Mouse (Mus musculus) liver, embryonic 11.5 days (tissue): Measurements from ENCODE around the gene Orc5. TPM values are rescaled to one million over a fixed set of nuclear protein-coding genes. Genes with fewer than 3 reads are reported as not detected.

Source experiments
- ATAC-seq: fragments of 200-750 bp; cut with Nextera tagmentation; replicated peaks from 2 replicates; pipeline ENCODE4 v1.8.0; 2017; ENCODE audit warnings: moderate number of reproducible peaks, mild to moderate bottlenecking, moderate TSS enrichment, moderate library complexity; ENCODE audit not compliant: low FRiP score
- DNase-seq: peaks from one replicate; pipeline ENCODE4 v3.0.0-alpha.2; 2017; ENCODE audit warnings: low spot score
- H3K27ac ChIP-seq: fragments of 300-500 bp; sonication (generic); 2 replicates; pipeline ENCODE4 v1.5.1; 2014; ENCODE audit warnings: mild to moderate bottlenecking, low read depth, low read length, control low read depth
- H3K27me3 ChIP-seq: fragments of 300-500 bp; sonication (generic); replicated peaks from 2 replicates; pipeline ENCODE4 v1.6.1; 2014; ENCODE audit warnings: low read length, mixed read lengths; ENCODE audit not compliant: control insufficient read depth, insufficient read depth
- H3K36me3 ChIP-seq: fragments of 300-500 bp; sonication (generic); 2 replicates; pipeline ENCODE4 v1.6.1; 2014; ENCODE audit warnings: mild to moderate bottlenecking, low read length, moderate library complexity, mixed read lengths; ENCODE audit not compliant: control insufficient read depth, insufficient read depth
- H3K4me1 ChIP-seq: fragments of 300-500 bp; sonication (generic); replicated peaks from 2 replicates; pipeline ENCODE4 v1.6.1; 2014; ENCODE audit warnings: low read length, mixed read lengths; ENCODE audit not compliant: control insufficient read depth, insufficient read depth
- H3K4me2 ChIP-seq: fragments of 300-500 bp; sonication (generic); 2 replicates; pipeline ENCODE4 v1.6.1; 2014; ENCODE audit warnings: mild to moderate bottlenecking, control low read depth, moderate library complexity
- H3K4me3 ChIP-seq: fragments of 300-500 bp; sonication (generic); 2 replicates; pipeline ENCODE4 v1.5.1; 2014; ENCODE audit warnings: low read depth, low read length, control low read depth
- H3K9ac ChIP-seq: fragments of 300-500 bp; sonication (generic); 2 replicates; pipeline ENCODE4 v1.6.1; 2014; ENCODE audit warnings: low read depth, low read length, control low read depth
- H3K9me3 ChIP-seq: fragments of 300-500 bp; sonication (generic); 2 replicates; pipeline ENCODE4 v1.6.1; 2016; ENCODE audit warnings: low read length, inconsistent platforms, mixed read lengths; ENCODE audit not compliant: control insufficient read depth
- WGBS: fragments of 180-500 bp; shearing (Covaris S2); extraction: QIAGEN DNeasy Blood & Tissue Kit; methylation state at CpG from one replicate; pipeline ENCODE4 v1.1.7; 2014; 5-methylcytosine and 5-hydroxymethylcytosine counted together
- polyA plus RNA-seq: library from polyadenylated mRNA; unstranded; fragments of >200 nt; fragmentation: Nextera tagmentation; extraction: Ambion mirVana; gene quantifications from 2 replicates; pipeline ENCODE4 v1.2.1, GENCODE M21; 2014

Orc5 gene
- polyA plus RNA-seq, 1 experiment from 2014 or later = 89.0 TPM

GRCm38 (mm10) chr5:22548556-22549161 lies 1.6 kb downstream of the Orc5 start:
- peak overlapping the region; percentile 4; the same call in 1 of the 2 replicates for H3K9ac ChIP-seq
- H3K27me3 ChIP-seq = no peaks in the 10 kb centered on the region
- no peak for ATAC-seq
- H3K27ac ChIP-seq = peak overlapping the region; percentile 19; the same call in 1 of the 2 replicates
- WGBS = 70% methylated on average over 6 of the region's 6 CpGs
- H3K36me3 ChIP-seq = peaks cover 10% of the 10 kb centered on the region; the same call in 1 of the 2 replicates
- peak overlapping the region; percentile 69 for H3K4me3 ChIP-seq
- no peaks in the 10 kb centered on the region for H3K9me3 ChIP-seq
- DNase-seq = no peak
- H3K4me1 ChIP-seq = peaks cover 20% of the 10 kb centered on the region
- H3K4me2 ChIP-seq = peak overlapping the region; percentile 85

GRCm38 (mm10) chr5:22546536-22546935 lies 3.7 kb downstream of the Orc5 start:
- Histone ChIP-seq H3K9me3 (no peaks in the 10 kb centered on the region), H3K4me2 (peak overlapping the region; percentile 6), H3K4me1 (peaks cover 20% of the 10 kb centered on the region), H3K27me3 (no peaks in the 10 kb centered on the region), H3K27ac (peak overlapping the region; percentile 84), H3K9ac (peak overlapping the region; percentile 34; the same call in 1 of the 2 replicates), H3K4me3 (no peak overlapping the region), H3K36me3 (peaks cover 16% of the 10 kb centered on the region; the same call in 1 of the 2 replicates)
- DNase-seq (no peak), ATAC-seq (no peak)
- 90% methylated on average over 5 of the region's 5 CpGs for WGBS

GRCm38 (mm10) chr5:22545305-22545704 lies 4.9 kb downstream of the Orc5 start:
- no peak for DNase-seq
- Histone ChIP-seq H3K27ac (peak overlapping the region; percentile 84), H3K9me3 (no peaks in the 10 kb centered on the region), H3K4me3 (no peak overlapping the region), H3K4me2 (peak overlapping the region; percentile 42), H3K27me3 (no peaks in the 10 kb centered on the region), H3K4me1 (peaks cover 20% of the 10 kb centered on the region), H3K9ac (peak overlapping the region; percentile 5; the same call in 1 of the 2 replicates), H3K36me3 (peaks cover 25% of the 10 kb centered on the region)
- peak; percentile 78 for ATAC-seq

GRCm38 (mm10) chr5:22542676-22543075 lies 7.6 kb downstream of the Orc5 start:
- Histone ChIP-seq H3K4me2 (no peak overlapping the region), H3K4me3 (no peak overlapping the region), H3K4me1 (peaks cover 16% of the 10 kb centered on the region), H3K27me3 (no peaks in the 10 kb centered on the region), H3K36me3 (peaks cover 37% of the 10 kb centered on the region), H3K9me3 (no peaks in the 10 kb centered on the region), H3K9ac (no peak overlapping the region), H3K27ac (no peak overlapping the region)
- 88% methylated on average over 2 of the region's 2 CpGs for WGBS
- ATAC-seq (no peak), DNase-seq (no peak)

GRCm38 (mm10) chr5:22538996-22539600 lies 11.1 kb downstream of the Orc5 start:
- ATAC-seq (no peak), DNase-seq (no peak)
- Histone ChIP-seq H3K36me3 (peaks cover 27% of the 10 kb centered on the region), H3K4me2 (no peak overlapping the region), H3K4me3 (no peak overlapping the region), H3K27me3 (no peaks in the 10 kb centered on the region), H3K9ac (no peak overlapping the region), H3K9me3 (no peaks in the 10 kb centered on the region), H3K4me1 (no peaks in the 10 kb centered on the region; the same call in 1 of the 2 replicates), H3K27ac (no peak overlapping the region)
- 94% methylated on average over 7 of the region's 7 CpGs for WGBS

- 93% methylated on average over 1 of the region's 1 CpGs for WGBS
- Histone ChIP-seq H3K4me2 (no peak overlapping the region), H3K9ac (no peak overlapping the region), H3K4me3 (no peak overlapping the region), H3K9me3 (no peaks in the 10 kb centered on the region), H3K36me3 (peaks cover 23% of the 10 kb centered on the region), H3K4me1 (no peaks in the 10 kb centered on the region; the same call in 1 of the 2 replicates), H3K27ac (no peak overlapping the region), H3K27me3 (no peaks in the 10 kb centered on the region)
- ATAC-seq (no peak), DNase-seq (no peak)
Measured at GRCm38 (mm10) chr5:22536695-22537094, 13.5 kb downstream of the Orc5 start.

- no peak overlapping the region for H3K9ac ChIP-seq
- ATAC-seq (no peak), DNase-seq (no peak)
- 95% methylated on average over 5 of the region's 5 CpGs for WGBS
- no peak overlapping the region for H3K4me3 ChIP-seq
- no peak overlapping the region for H3K4me2 ChIP-seq
- H3K9me3 ChIP-seq = no peaks in the 10 kb centered on the region
- no peaks in the 10 kb centered on the region for H3K4me1 ChIP-seq
- H3K27me3 ChIP-seq = no peaks in the 10 kb centered on the region
- no peak overlapping the region for H3K27ac ChIP-seq
- peaks cover 14% of the 10 kb centered on the region for H3K36me3 ChIP-seq
Measured at GRCm38 (mm10) chr5:22532571-22532970, 17.7 kb downstream of the Orc5 start.

GRCm38 (mm10) chr5:22522612-22523011 lies 27.6 kb downstream of the Orc5 start:
- Histone ChIP-seq H3K27me3 (no peaks in the 10 kb centered on the region), H3K27ac (no peak overlapping the region), H3K4me1 (no peaks in the 10 kb centered on the region), H3K4me2 (no peak overlapping the region), H3K9ac (no peak overlapping the region), H3K4me3 (no peak overlapping the region), H3K36me3 (peaks cover 13% of the 10 kb centered on the region), H3K9me3 (no peaks in the 10 kb centered on the region)
- DNase-seq (no peak), ATAC-seq (no peak)
- 92% methylated on average over 4 of the region's 4 CpGs for WGBS

GRCm38 (mm10) chr5:22519708-22520107 lies 30.5 kb downstream of the Orc5 start:
- 88% methylated on average over 2 of the region's 2 CpGs for WGBS
- no peak for ATAC-seq
- no peak for DNase-seq
- no peak overlapping the region for H3K4me2 ChIP-seq
- no peaks in the 10 kb centered on the region for H3K4me1 ChIP-seq
- H3K9me3 ChIP-seq = no peaks in the 10 kb centered on the region
- H3K27me3 ChIP-seq = no peaks in the 10 kb centered on the region
- H3K9ac ChIP-seq = no peak overlapping the region
- H3K27ac ChIP-seq = no peak overlapping the region
- H3K36me3 ChIP-seq = peaks cover 9% of the 10 kb centered on the region; the same call in 1 of the 2 replicates
- H3K4me3 ChIP-seq = no peak overlapping the region
